Mouse (Mus musculus): ENCODE results near the gene Rasgrf1. TPM values are rescaled to one million over a fixed set of nuclear protein-coding genes. Genes with fewer than 3 reads are reported as not detected.

The Rasgrf1 gene
- polyA plus RNA-seq, 1 experiment: 173 TPM

DNA sequence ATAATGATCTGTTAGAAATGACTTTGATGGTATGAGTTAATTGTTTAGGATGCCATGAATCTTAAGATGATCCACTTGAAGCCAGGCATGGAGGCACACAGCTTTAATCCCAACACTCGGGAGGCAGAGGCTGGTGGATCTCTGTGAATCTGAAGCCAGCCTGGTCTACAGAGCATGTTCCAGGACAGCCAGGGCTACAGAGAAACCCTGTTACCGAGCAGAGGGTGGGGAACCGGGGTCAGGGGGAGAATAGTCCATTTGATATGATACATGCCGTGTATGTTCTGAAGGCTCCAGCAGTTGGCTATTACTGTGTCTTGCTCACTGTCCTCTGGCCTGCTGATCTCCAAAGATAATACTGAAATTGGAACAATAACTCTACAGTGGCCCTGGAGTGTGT, 54.4 kb downstream of the Rasgrf1 start:
- DNase-seq (ENCODE audit: extremely low spot score in 1 of 2, low spot score in 1 of 2): no peak

DNA sequence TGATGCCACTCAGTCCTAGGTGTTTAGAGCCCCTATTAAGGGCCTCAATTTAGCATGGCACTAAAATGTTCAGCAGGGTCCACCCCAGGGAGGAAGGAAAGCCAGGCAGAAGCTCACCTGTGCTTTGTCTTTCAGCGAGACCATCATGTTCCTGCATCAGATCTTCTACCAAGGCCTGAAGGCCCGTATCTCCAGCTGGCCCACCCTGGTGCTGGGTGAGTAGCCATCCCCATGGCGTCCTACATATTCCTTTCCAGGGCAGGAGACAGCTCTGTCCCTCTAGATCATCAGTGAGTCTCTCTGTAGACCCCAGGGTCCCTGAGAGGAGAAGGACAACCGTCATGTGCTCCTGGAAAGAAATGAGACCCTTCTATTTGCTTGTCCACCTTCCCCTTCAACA, 58.0 kb downstream of the Rasgrf1 start:
- no peak for DNase-seq (ENCODE audit: extremely low spot score in 1 of 2, low spot score in 1 of 2)

DNA sequence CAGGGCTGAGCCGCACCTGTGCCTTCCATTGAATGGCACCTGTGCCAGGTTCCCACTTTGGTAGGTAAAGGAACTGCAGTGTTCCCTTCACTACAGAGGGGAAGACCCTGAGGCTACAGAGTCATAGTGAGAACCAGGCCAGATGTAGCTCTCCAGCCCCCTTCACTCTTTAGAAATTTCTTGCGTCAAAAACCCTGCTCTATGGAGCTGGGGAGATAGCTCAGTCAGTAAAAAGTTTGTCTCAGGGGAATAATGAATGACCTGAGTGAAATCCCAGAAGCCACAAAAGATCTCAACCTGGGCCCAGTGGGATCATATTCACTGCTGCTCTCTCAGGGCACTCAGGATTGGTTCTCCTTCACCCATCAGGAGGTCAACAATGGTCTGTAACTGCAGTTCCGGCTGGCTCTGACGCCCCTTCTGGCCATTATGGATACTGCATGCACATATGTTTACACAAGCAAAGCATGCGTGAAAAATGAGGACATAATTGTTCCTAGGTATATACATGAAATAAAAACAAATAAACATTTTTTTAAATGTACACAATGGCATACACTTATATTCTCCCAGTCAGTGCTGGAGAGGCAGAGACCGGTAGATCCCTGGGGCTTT, 59.2 kb downstream of the Rasgrf1 start:
- DNase-seq (ENCODE audit: extremely low spot score in 1 of 2, low spot score in 1 of 2): no peak

- no peak for DNase-seq (ENCODE audit: extremely low spot score in 1 of 2, low spot score in 1 of 2)
Observed at GRCm38 (mm10) chr9:89970271-89970670, 60.6 kb downstream of the Rasgrf1 start.

- no peak for DNase-seq (ENCODE audit: extremely low spot score in 1 of 2, low spot score in 1 of 2)
Observed at GRCm38 (mm10) chr9:89970886-89971486, 61.3 kb downstream of the Rasgrf1 start.

DNA sequence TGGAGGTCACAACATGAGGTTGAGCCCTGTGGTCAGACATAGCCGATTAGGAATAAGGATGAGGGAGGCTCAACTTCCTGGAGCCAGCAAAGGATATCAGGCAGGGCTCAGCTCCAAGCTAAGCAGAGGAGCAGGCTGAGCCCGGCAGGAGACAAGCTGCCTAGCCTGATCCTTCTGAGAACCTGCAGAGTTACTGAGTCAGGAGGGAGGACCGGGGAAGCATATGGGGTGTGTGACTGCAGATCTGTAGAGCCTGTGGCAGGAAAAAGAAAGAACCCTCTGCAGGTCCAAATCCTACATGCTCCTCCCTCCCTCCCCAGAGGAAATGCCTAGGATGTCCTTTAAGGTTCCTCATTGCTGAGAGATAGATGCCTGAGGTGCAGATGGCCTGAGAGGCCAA, 62.6 kb downstream of the Rasgrf1 start:
- DNase-seq (ENCODE audit: extremely low spot score in 1 of 2, low spot score in 1 of 2): no peak

DNA sequence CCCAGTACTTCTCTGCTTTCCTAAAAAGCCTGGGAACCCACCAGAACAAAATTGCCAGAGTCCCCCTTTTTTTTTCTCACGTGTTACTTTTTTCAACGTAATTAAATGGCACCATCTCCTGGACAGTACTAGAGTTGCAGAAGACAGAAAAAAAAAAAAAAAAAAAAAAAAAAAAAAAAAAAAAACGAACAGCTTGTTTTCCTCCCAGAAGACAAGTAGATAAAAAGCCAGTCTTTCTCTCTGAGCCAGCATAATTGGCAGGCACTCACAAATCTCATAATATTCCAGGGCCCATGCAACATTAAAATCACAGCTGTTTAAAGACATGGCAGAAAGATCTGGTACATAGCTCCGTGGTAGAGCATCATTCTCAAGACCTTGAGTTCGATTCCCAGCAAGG, 64.1 kb downstream of the Rasgrf1 start:
- DNase-seq (ENCODE audit: extremely low spot score in 1 of 2, low spot score in 1 of 2): peak in 1 of 2 experiments; percentile 47

- no peak for DNase-seq (ENCODE audit: extremely low spot score in 1 of 2, low spot score in 1 of 2)
Observed at GRCm38 (mm10) chr9:89974463-89974931, 64.8 kb downstream of the Rasgrf1 start.

GRCm38 (mm10) chr9:89976366-89976940, 66.7 kb downstream of the Rasgrf1 start:
- DNase-seq (ENCODE audit: extremely low spot score in 1 of 2, low spot score in 1 of 2): no peak

GRCm38 (mm10) chr9:89979248-89979647, 69.5 kb downstream of the Rasgrf1 start:
- no peak for DNase-seq (ENCODE audit: extremely low spot score in 1 of 2, low spot score in 1 of 2)

DNA sequence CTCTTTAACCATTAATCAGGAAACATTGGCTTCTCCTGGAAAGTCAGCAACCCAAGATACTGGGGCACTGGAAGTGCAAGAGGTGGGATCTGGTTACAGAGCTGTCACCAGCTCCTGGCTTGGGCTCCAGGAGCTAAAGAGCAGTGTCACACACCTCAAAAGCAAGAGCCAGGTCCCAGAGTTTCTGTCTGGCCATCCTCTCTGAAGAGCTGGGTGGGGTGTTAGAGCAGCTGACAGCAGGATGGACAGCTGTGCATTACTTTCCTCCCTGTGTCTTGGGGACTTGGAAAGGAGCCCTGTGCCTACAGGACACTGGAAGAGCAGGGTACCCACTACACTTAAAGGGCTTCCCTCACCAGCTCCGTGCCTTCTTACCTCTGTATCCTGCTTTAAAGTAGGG, 72.5 kb downstream of the Rasgrf1 start:
- no peak for DNase-seq (ENCODE audit: extremely low spot score in 1 of 2, low spot score in 1 of 2)

DNA sequence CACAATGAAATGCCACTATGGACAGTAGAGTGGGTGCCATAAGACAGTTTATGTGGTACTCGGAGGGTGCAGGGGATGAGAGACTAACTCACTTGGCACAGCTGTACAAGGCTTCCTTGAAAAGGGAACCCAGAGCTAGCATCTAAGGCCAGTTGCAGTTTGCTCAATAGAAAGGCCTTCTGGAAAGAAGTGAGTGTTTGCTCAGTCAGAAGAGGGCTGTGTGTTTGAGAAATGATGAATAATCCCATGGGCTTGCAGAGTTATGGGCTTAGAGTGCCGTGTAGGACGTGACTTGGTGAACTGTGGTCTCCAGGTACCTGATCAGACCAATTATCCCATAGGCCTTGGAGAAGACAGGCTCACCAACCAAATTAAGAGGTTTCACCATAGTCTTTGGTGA, 78.3 kb downstream of the Rasgrf1 start:
- DNase-seq (ENCODE audit: extremely low spot score in 1 of 2, low spot score in 1 of 2): no peak

DNA sequence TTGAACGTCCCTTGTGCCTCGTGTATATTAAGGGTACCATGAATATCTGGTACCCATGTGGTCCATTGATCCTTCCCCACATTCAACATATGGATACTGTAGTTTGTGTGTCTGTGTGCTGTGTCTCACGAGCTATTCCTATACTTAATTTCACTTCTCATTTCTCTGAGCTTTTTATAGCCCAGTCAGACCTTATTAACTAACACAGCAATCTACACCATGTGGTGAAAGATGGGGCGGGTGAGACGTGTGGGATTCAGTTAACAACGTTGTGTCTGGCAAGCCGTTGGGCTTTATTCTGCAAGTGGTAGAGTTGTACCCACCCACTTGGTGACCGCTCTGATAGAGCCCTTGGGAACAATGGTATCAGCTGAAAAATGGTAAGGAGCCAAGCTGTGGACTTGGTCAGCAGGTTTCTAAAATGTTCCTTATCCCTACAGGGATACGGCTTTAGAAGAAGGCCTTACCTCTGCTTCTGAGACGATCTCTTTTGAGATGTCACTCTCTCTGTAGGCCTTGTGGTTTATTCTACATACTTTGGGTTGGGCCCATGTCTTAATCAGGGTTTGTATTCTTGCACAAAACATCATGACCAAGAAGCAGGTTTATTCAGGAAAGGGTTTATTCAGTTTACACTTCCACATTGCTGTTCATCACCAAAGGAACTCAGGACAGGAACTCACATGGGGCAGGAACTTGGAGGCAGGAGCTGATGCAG, 79.3 kb downstream of the Rasgrf1 start:
- no peak for DNase-seq (ENCODE audit: extremely low spot score in 1 of 2, low spot score in 1 of 2)

DNA sequence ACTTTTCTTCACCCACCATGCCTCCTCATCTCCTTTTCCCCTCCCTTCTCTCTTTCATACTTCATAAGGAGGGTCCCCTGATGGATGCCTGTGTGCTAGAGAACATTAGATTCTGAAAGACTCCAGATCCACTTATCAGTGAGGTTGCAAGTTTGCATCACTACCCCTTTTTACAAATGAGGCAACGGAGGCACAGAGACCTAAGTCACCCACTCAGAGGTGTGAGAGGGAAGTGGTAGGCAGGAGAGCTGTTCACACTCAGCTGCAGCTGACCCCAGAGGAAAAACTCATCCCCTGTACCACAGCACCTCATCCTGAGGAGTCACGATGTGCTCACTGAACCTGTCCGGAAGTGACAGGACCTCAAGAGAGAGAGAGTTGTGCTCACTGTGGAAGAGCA, 96.7 kb downstream of the Rasgrf1 start:
- no peak for DNase-seq (ENCODE audit: extremely low spot score in 1 of 2, low spot score in 1 of 2)

DNA sequence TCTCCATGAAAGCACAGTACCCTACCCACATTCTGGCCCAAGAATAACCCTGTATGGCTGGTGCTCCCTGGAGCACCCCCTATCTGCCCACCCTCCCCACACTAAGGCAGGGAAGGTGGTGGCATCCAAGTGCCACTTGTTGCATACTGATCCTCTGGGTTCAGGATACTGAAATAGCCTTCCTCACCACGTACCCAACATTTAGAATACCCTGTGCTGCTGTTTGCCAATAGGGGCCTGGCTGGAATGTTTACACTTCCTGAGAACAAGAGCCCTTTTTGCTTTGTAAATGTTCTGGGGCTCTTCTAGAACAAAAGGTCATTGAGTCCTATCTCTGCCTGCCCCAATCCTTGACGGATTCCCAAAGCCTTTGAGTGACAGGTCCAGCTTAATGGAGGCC, 97.4 kb downstream of the Rasgrf1 start:
- DNase-seq (ENCODE audit: extremely low spot score in 1 of 2, low spot score in 1 of 2): no peak

DNA sequence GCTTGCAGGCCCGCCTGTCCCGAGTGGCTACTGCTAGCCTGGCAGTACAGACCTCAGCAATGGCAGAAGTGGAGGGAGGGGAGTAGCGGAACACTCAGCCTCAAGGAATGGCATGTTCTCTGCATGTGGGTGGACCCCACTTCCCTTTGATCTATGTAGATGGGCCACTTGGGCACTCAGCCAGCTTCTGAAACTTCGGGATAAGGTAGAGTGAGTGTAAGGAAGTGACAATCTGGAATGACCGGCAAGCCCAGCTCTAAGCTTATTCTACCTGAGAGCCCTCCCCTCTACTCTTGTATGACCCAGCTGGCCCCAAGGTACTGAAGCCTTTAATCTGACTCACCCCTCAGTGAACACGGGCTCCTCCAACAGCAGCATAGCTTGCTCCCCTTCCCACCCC, 98.4 kb downstream of the Rasgrf1 start:
- DNase-seq (ENCODE audit: extremely low spot score in 1 of 2, low spot score in 1 of 2): no peak

DNA sequence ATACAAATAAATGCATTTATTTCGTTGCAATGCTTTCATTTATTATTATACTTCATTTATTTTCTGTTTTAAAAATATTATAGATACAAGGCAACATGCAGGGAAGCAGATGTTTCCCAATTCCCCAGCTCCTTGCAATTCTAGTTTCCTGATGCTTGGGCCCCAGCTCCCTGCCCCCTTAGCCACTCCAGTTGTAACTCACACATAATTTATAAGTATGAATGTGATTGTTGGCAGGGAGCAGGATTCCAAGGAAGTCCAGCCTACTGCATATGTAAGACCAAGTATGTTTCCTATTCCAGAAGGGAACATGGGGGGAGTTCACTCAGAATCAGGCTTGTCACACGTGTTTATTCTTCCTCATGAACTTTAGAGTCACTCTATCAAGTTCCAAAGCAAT, 102.1 kb downstream of the Rasgrf1 start:
- DNase-seq (ENCODE audit: extremely low spot score in 1 of 2, low spot score in 1 of 2): no peak

DNA sequence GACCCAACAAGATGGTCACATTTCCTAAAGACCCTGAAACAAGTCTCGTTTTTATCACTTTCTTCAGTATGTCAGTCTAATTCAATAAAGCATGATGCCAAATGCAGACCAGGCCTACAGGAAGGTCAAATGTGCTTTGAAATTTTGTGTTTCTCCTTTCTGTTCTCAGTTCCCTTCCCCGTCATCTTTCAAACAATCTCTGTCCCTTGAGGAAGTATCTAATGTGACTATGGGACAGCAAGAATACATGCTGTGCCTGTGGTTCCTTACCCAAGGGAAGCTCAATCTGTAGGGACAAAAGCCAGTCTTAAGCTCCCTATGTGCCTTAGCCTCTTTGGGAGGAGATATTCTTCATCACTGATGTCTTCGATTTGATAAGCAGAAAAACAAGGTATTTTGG, 104.9 kb downstream of the Rasgrf1 start:
- DNase-seq (ENCODE audit: extremely low spot score in 1 of 2, low spot score in 1 of 2): no peak

GRCm38 (mm10) chr9:90016204-90016603, 106.5 kb downstream of the Rasgrf1 start:
- DNase-seq (ENCODE audit: extremely low spot score in 1 of 2, low spot score in 1 of 2): no peak

DNA sequence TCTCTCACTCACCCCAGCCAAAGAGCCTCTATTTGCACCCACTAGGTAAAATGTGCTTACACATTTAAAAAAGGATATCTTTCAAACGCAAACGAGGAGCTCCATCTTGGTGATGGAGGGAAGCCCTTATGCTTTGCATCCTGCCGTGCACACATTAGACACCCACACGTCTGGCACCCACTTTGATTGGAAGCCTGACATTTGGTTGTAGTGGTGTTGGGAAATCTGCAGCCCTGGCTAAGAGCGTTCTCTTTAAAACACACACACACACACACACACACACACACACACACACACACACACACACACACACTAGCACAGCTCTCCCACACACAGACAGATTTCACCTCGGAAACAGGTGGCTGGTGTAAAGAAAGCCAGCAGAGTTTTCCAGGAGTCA, 111.2 kb downstream of the Rasgrf1 start:
- DNase-seq (ENCODE audit: extremely low spot score in 1 of 2, low spot score in 1 of 2): peak; percentile 30 to 72

DNA sequence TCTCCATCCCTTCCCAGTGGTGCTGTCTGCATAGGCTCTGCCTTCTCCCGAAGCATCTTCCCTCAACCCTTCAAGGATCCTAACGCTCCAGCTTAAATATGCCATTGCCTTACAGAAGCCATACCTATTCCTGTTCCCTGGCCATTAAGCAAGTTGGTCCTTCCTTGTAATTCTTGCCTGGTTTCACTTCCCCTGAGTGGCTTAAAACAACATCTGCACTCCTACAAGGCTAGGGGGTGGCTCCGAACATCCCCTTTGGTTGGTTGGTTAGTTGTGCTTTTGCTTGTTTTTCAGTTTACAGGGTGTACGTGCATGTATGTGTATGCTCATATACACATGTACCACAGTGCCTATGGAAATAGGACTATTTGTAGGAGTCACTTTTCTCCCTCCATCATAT, 111.7 kb downstream of the Rasgrf1 start:
- DNase-seq (ENCODE audit: extremely low spot score in 1 of 2, low spot score in 1 of 2): no peak

DNA sequence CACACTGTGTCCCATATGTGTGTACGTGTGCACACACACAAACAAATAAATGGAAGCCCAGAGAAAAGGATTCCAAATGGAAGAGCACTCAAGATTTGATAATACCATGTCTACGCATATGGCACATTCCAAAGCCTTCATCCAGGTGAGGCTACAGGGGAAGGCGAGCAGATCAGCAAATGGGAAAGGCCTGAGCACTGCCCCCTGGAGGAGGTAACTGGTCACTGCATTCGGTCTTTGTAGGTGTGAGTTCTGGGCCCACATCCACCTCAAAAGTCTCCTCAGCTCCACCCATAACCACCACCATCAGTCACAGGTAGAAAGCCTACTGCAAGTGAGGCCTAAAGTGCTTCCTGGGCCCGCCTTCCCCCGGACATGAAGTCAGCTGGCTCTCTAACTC, 118.0 kb downstream of the Rasgrf1 start:
- no peak for DNase-seq (ENCODE audit: extremely low spot score in 1 of 2, low spot score in 1 of 2)

Measured in frontal cortex, adult 2 months (tissue).